Mouse (Mus musculus) layer of hippocampus, postnatal 10 days (tissue): ENCODE results near the gene Fam198b. TPM values are rescaled to one million over a fixed set of nuclear protein-coding genes. Genes with fewer than 3 reads are reported as not detected.

Source experiments
- DNase-seq, 2 experiments: peaks; one replicate each; pipeline ENCODE4 v3.0.0; 2021; ENCODE audit warnings: low spot score in 2 of 2
- long read RNA-seq: library from polyadenylated mRNA; stranded (forward); transcript quantifications from one replicate; pipeline ENCODE4 v2.0.0, GENCODE M21; 2023
- total RNA-seq, 2 experiments: library from RNA; stranded (reverse); gene quantifications; 2 replicates each; pipeline ENCODE4 v1.2.3; 2021

Gene Fam198b
- total RNA-seq, result 1 to 10 TPM; 4.9 to 5.7 TPM
- long read RNA-seq, result 0 reads

DNA sequence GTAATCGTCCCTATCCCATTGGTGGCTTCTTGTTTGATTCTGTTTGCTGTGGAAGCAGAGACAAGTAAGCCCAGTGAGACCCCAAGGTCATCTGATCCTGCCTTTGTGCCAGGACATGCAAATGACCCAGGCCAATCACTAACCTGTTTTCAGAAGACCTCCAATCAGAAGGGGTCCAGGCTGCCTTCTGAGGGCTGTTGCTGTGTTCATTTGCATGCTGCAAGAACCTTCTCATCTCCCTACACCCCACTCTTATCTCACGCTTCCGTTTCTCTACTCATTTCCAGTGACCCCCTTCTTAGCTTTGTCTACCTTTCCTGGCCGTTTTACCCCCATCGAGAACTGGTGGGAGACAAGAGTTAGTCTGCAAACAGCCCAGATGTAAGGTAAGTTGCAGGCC lies at the start of gene Fam198b:
Fam198b (plus strand) TSS at position 229 of the 400 bp plus-strand sequence.
- no peak for DNase-seq

DNA sequence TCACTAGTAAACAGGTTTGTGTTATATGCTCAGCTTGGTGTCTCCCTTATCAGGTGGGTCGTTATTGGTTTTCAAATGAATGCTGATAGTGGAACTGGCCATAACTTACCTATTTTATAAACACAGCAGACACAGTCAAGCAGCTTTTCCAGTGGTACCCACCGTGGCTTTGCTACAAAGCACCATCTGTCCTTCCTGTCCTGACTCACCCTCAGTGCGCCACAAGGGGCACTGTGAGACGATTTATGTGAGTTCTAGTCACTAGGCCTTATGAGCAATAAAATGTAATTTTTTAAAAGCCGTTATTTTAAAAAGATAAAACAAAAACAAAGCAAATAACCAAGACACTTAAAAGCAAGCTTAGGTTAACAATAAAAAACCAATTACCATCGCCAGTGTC lies 45.6 kb upstream of the Fam198b start:
- DNase-seq, result peak; percentile 43 to 60

DNA sequence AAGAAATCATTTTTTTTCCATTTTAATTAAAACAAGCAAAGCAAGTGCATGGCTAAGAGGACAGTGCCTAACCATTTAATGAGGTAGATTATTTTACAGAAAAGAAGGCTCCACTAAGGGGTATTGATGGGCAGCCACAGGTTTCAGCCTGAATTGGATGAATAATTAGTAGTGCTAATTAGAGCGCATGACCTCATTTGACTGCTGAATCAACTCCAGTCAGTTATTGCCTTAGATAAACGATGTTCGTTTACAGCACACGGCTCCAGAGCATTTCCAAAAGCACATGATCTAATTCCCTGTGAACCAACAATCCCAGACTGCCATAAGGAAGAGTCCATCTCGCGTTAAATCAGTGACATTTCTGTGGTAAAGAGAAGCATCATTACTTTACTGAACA lies 42.9 kb upstream of the Fam198b start:
- no peak for DNase-seq

DNA sequence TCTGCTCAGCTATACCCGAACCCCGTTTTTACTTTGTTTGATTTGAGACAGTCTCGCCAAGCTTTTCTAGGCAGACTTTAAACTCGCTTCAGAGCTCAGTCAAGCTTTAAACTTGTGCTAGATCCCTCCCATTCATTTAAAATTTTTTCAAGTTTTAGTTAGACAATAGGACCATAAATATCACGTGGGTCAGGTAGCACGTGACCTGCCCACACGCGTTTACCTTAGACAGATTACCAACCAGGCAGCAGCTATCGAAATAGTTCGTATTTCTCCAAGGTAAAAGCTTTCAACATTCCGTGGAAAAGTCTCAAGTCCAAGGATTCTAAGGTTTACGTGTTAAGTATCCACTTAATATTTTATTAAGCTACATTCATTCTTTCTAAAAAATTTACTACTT lies 42.2 kb upstream of the Fam198b start:
- no peak for DNase-seq

DNA sequence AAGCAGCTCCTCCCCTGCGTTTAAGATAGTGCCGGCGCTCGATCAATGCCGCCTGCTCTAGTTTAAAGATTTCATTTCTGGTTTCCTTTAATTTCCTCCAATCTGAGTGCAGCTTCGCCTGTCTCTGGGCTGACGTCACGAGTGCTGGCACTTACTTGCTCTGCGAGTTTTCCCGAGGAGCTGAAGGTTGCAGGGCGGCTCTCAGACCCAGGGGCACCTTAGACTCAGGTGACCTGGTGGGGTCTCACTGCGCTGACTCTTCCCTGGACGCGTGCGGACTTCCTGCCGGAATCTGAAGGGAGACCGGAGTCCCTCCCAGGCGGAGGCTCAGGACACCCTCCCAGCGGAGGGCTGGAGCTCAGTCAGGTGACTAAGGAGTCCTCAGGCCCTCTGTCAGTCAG lies 41.7 kb upstream of the Fam198b start:
- peak; percentile 60 to 72 for DNase-seq

DNA sequence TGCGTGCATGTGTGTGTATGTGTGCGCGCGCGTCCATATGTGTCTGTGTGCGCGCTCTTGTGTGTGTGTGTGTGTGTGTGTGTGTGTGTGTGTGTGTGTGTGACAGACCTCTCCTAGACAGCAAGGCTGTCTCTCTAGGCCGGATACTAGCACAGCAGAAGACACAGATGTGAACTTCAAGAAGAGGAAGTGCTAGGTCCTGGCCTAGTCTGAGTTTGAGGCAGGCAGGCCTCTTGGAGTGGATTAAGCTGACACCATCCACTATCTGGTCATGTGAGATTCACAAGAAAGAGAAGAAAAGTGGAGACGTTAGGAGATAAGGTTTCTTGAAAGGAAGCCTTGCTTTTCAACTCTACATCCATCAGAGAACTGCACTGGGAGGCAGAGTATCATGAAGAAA lies 40.3 kb upstream of the Fam198b start:
- DNase-seq, result no peak

DNA sequence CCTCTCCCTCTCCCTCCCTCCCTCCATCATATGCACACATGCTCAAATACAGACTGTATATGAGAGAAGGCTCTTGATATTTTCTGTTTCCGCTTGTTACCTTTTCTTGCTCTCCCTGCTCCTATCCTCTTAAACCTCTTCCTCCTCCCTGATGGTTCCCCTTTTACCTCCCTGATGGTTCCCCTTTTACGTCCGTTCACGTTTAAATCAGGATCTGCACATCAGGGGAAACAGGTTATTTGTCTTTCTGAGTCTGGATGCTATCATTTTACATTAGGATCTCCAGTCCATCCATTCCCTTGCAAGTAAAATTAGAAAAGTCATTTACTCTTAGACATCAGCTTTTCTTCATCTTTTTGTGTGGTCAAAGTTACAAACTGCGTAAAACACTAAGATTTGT lies 37.7 kb upstream of the Fam198b start:
- DNase-seq, result no peak

DNA sequence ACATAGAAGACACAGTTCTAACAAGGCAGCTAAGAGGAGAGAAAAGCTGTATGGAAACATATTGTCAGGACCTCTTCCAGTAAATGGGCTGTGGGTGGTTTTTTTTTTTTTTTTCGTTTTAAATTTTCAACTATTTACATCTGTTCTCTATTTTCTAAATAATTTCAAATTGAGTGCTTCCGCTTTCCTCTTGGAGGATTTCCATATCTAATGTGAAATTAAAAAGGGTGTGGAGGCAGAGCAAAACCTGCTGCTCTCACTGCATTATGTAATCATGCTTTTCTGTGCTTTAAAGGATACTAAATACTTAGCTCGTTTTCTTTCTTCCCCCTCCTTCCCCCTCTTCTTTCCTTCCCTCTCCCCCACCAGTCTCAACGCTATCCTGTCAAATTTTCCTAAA lies 35.5 kb upstream of the Fam198b start:
- DNase-seq, result no peak

DNA sequence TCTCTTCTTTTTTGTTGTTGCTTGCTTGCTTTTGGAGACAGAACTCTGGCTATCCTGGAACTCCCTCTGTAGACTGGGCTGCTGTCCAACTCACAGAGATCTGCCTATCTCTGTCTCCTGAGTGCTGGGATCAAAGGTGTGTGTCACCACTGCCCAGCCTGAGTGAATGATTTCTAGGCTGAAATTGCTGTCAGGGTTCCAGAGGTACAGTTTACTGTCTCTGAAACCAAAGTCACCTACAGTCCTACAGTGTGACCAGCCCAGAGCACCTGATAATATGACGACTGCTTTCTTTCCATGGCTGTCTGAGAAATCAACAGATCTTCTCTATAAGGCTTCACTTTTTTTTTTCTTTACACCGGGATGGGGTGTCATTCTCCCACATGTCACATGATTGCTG lies 34.7 kb upstream of the Fam198b start:
- no peak for DNase-seq

DNA sequence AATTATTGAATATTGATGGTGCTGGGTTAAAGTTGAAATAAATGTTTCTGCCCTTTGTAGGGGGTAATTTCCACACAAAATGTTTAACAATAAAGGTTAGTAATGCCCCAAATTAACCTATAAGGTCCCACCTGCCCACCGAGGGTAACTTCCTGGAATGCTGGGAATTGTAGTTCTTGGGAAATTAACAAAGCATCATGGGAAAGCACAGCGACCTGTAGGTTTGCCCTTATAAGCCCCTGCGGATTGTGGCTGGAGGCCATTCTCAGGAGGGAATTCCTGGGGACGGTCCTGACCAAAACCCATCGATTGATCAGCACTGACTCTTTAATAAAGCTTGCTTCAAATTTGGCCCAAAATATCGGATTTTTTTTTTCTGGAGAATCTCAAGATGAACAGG lies 33.7 kb upstream of the Fam198b start:
- DNase-seq, result no peak

DNA sequence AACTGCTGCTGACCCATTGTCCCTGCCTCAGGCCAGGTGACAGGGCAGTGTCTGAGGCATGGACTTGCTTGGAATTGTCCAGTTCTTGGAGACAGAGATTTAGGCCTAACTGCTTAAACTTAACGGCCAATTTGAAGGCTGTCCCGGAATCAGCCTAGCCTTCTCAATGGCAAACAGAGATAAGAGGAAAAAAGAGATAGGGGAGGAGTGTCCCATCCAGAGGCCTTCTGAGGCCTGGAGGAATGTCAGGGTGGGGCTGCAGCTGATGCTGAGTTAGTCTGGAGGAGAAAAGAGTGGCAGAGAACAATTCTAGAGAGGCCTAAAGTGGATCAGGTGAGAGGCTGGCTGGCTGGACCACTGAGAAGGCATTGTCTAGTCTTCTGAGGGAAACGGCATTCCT lies 32.2 kb upstream of the Fam198b start:
- DNase-seq, result no peak

DNA sequence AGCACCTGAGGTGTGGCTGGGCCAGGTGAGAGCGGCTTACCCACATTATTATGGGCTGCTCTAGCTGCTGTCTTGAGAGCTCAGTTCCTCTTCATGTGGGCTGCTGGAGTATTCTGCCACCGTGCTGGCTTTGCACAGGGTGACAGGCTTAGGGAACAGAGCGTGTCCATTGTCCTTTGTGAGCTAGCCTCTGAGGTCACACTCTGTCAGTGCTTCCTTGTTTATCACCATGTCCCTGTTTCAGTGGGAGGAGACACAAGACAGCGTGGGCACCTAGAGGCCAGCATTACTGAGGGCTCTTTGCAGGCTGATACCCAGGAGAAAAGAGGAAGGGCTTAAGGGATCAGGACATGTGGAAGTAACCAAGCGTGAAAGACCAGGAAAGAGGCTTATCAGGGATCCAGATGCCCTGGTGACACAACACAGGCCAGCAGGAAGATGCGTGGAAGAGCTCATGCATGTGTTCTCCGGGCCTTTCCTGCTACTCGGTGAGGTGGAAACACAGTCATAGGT lies 31.6 kb upstream of the Fam198b start, which contains the start of gene Tmem144:
Tmem144 (minus strand) TSS at position 120 of the 513 bp plus-strand sequence.
- DNase-seq, result no peak

DNA sequence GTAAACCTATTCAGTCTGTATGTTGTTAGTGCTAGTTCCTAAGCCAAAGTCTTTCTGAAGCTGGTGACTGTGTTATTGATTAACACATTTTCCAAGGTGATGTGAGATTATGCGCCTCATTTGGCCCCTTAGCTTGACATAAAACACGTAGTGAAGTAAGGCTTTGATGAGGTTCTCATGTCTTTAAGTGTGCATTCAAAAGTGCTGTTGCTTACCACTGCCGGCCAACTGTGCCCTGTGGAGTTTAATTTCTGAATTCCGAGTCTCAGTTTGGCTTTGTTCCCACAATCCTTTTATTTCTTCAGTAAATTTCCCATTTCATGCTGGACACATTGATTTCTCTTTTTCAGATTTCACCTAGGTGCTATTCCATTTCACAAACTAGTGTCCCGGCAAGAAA lies 26.6 kb upstream of the Fam198b start:
- DNase-seq, result no peak

DNA sequence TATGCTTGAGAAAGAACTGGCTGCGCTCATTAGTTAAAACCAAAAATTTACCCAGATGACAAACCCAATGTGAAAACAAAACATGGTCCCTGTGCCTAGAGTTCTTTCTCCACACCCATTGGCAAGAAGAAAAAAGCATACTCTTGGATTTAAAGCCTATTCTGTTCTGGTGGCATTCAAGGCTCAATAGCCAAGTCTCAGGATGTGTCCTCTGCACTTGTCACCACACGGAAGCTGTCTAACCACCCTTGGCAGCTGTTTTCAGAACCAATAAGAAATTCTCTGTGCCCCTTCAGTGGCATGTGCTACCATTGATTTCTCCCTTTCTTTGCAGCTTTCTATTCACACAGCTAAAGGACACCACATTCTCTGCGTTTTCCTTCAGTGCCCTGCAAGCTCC lies 26.1 kb upstream of the Fam198b start:
- DNase-seq, result no peak

DNA sequence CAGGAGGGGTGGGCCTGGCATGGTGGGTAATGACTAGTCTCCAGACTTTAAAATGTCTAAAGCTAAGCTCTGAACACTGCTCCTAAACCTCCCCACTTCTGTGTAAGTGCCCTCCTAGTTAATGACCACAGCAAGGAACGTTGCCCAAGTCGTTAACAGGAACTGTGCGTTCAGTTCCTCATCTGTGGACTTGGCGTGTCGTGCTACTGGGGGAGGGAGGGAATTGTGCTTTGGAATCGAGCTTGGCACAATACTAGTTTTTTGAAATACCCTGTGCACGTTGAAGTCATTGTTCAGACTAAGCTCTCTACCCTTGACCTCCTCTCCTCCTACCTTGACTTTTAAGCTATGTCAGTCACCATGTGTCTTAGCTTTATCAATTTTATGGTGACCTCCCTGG lies 19.5 kb upstream of the Fam198b start:
- no peak for DNase-seq

DNA sequence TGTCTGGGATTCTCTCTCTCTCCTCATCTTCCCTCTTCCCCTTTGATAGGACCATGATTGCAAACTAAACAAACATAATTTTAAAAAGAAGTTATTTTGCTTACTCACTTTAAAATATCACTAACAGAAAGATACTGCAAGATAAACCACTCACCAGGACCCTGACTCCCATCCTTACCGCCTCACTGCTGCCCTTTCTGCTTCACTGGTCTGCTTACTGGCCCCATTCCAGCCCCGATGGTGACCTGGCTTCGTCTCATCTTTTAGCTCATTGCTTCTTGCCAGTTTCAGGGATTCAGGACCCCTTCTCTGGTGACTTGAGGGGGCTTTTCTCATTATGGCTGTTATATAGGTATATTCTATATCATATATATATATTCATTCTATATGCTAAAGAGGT lies 18.2 kb upstream of the Fam198b start:
- DNase-seq, result no peak

DNA sequence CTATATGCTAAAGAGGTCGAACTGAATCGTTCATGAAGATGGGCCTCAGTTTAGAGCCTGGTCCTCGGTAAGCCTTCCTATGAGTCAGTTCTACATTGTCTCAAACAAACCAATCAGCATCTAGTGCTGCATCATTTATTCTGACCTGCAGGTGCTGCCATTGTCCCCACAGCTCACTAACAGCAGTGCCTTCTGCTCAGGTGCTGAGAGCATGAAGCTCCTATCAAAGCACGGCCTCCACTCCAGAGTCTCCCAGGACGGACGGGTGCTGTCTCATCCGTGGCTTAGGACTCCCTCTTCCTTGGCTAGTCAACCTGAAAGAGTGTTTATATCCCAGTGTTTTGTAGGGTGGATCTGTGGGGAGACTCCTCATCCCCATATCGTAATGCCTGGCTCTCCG lies 17.8 kb upstream of the Fam198b start:
- no peak for DNase-seq

DNA sequence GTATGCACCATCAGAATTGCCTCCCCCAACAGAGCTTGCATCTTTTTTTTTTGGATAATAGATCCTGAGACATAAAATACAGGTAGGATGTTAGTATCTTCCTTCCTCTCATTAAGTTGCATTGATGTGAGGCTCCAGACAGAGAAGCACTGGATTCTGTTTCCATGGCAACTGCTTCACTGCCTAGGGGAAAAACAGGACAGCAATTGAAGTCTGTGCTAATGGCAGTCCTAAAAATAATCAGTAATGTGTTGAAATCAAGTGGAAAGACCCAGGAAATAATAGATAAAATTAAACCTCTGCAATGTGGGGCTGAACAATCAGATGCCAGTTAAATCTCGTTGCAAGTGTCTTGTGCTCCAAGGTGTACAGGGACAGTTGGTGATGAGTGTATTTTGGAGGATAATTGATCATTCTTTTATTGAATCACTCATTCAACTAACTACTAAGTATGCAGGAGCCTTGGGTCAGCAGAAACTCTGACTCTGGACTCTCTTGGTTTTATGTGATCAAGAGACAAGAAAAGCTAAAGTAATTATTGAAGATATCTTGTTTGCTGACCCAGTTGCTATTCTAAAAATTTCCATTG lies 17.1 kb upstream of the Fam198b start:
- no peak for DNase-seq

DNA sequence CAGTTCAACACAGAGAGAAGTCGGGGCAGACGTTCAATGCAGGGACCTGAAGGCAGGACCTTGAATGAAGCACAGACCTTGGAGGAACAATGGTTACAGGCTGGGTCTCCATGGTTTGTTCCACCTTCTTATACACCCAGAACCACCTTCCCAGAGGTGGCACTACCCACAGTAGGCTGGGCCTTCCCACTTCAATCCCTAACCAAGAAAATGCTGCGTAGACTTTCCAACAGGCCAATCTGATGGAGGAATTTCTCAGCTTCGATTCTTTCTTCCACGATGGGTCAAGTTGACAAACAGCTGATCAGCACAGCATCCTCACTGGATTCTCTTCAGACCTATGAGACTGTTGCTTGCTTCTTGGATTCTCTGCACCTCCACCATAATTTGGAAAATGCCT lies 8.9 kb upstream of the Fam198b start:
- DNase-seq, result no peak

DNA sequence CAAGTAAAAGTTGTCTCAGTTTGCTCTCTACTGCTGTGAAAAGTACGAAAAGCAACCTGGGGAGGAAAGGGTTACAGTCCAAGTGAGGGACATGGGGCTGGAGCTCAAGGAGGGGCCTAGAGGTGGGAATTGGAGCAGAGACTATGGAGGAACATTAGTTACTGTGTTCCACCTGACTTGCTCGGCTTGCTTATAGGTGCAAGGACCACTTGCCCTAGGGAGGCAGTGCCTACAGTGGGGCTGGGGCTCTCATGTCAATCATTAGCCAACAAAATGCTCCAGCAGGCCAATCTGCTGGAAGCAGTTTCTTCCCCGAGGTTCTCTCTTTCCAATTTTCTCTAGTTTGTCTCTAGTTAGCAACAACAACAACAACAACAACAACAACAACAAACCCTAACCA lies 6.0 kb upstream of the Fam198b start:
- DNase-seq, result no peak

DNA sequence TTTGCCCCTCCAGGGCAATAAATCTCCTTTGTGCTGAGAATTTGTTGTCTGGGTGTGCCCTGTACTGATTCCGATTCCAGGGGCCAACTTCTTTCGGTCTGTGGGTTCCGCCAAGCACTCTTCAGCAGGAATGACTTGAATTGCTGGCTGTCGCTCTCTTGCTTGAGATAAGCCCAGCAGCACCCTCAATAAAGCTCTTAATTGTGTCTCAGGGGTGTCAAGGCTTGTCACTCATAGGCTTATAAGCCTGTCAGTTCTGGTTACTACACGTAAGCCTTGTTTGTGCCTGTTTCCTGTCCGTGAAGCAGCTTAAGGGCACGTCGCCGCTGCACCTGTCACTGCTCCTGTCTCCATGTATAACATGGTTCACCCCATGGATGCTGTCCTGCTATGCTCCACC lies 5.1 kb upstream of the Fam198b start:
- no peak for DNase-seq

DNA sequence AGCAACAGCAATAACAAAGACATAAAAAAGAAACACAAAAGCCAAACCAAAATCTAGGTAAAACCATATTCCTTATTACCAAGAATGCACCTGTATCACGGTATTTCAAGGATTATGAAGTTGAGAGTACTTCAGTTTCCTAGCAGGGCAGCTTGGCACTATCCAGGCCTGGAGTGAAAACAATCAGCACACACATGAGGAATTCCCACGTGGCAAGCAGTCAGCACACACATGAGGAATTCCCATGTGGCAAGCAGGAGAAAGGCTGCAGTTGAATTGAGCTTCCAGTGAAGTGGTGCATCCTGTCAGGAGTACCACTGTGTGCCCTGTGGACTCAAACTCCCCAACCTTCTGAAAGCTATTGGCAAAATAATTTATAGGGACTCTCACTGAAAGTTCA lies 2.7 kb upstream of the Fam198b start:
- DNase-seq, result no peak

DNA sequence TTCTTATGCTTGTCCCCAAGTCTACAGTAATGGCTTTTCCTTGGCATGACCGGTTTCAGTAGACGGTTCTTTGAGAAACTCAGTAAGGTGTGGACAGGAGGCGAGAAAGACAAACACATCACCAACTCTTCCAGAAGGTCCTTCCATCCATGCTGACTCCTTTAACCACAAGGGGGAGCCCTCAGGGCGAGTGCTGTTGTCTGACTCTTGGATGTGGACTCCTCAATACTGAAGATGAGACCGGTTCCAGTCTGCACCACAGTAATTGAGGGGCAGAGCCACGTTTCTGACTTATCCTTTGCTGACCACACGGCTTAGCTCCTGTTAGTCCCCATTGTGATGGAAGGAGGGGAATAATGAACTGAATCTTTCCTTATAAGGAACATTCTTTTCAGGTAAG lies 1.2 kb upstream of the Fam198b start:
- peak; percentile 60 to 72 for DNase-seq

DNA sequence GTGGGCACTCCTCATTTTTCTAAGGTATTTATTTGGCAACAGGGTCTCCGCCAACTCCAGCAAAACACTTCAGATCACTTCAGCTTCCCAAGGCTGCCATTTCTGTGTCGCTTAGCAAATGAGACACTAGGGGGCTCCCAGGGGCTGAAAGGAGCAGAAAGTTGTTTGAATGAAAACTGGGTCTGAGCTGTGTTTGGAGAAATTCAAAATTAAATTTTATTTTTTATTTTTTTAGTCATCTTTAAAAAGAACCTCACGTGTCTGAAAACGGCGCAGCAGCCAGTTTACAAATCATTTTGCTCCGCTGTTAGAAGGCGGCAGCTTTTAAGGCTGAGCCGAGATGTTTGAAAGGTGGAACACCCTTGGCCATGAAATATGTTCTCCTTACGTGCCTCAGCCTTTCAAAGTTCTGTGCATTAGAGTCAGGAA lies 442 bp downstream of the Fam198b start:
- peak; percentile 72 to 80 for DNase-seq
